Mouse (Mus musculus): ENCODE results near the gene Mybl2.

Mybl2 gene

DNA sequence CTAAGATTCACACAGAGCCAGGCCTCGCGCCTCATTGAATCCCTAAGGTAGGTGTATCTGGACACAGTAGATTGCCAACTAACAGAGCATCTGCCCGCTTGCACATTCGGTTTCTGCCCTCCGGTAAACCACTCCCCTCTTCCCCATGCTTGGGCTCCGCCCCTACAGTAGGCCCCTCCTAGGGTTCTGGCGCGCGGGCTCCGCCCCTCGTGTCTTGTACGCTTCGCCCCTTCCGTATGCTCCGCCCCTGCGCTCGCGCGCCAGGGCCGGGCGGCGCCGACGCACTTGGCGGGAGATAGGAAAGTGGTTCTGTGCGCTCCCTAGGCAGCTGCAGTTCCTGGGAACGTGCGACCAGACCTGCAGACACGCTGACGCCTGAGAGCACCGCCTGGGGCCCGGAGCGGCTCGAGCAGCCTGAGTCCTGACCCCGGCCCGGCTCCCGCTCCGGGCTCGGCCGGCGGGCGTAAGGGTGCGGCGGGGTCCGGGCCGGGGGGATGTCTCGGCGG lies at the start of gene Mybl2:
TSS of gene Mybl2 (plus strand) at position 353 of the 506 bp plus-strand sequence.
- CTCF ChIA-PET = no interaction called here

DNA sequence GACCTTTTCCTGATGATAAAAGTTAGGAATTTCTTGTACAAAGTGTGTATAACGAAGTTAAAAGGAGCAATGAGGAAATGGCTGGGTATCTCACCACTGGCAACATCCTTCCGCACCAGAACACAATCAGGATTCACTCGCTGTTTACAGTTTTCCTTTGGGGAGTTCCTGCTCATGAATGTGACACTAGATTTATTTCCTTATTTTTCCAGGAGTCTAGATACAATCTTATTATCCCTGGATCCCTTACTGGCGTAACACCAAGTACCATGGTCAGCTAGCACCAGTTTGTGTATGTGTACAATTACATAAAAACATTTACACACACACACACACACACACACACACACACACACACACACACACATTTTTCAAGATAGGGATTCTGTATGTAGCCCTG lies 47.2 kb upstream of the Mybl2 start:
- CTCF ChIA-PET = no interaction called here

DNA sequence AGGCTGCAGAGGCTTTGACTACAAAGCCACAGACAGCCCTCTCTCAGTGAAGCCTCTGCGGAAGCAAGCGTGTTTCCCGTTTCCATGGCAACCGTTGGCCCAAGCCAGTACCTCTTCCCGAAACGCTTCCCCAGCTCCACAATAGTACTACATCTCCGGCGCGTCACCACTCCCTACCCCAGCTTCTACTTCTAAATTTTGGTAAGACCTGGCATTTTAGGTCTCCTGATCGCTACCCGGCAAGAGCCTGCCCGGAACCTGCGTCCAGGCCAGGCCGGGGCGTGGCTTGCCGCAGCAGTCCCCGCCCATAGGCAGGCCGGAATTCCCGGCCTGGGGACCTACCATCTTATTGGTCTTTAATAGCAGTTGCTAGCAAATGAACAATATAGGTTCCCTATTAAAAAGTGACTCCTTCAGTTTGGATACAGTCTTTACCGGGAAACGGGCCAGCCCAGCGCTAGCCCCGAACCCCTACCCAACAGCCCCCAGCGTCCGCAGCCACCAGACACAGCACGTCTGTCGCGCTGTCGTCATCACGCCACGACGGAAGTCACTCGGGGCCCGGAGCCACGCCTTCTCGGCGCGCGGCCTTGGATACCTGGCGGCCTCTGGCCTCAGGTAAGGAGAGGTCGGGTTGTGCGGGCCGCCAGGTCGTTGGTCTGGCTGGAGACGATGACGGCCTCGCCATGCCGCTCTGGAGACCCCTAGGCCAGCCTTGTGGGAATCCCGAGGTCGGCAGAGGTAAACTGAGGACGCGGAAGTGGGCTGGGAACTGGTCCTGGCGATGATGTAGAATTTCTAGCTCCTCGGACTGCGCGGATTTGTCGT lies 37.4 kb upstream of the Mybl2 start, which contains the start of gene Ift52:
TSS of gene Ift52 (plus strand) at position 439 of the 828 bp plus-strand sequence.
- CTCF ChIA-PET = no interaction called here

DNA sequence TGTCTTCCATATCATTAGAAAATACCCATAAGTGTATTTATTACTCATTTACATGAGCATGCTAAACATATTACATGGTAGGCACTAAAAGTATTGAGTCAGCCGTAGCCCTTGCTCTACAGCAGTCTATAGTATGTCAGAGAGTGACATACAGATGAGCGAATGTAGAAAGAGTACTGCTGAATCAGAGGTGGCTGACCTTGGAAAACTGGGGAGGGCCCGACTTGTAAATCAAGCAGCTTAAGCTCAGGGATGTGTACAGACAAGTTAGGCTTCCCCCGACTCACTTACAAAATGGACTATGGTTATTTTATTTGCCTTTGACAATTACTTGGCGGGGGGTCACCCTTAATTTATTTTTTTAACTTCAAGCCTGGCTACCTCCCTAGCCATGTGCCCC lies 23.2 kb upstream of the Mybl2 start:
- CTCF ChIA-PET = no interaction called here

DNA sequence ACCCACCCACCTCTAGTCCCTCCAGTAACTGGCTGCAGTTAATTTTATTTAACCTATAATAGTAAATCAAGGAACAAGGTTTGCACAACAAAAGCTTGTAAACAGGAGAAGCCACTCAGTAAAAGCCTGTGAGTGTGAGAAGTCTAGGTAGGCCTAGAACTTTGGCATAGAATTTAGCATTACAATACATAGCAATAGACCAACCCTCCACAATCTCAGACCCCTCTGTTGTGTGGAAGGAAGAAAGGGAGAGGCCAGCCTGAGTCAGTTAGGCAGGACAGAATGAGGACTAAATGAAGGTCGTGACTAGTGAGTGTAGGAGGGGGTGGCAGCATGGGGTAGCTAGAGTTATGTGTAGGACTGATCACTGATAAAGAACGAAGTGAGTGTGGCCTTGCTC lies 22.7 kb upstream of the Mybl2 start:
- CTCF ChIA-PET = no interaction called here

DNA sequence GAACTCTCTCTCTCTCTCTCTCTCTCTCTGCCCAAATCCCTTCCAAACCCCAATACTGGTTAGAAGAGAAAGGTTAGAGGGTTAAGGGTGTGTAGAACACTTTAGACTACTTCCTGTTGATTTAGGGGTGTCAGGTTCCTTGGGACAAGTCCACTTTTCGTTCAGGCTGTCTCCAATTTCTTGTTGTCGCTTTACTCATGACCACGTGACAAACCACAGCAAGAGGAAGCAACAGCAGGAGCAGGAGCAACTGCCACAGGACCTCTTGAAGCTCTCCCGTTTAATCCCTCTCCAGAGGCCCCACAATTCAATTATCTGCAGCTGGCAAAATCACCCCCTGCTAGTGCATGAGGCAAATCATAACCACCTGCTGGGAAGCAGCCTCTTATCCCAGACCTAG lies 21.9 kb upstream of the Mybl2 start:
- CTCF ChIA-PET = no interaction called here

DNA sequence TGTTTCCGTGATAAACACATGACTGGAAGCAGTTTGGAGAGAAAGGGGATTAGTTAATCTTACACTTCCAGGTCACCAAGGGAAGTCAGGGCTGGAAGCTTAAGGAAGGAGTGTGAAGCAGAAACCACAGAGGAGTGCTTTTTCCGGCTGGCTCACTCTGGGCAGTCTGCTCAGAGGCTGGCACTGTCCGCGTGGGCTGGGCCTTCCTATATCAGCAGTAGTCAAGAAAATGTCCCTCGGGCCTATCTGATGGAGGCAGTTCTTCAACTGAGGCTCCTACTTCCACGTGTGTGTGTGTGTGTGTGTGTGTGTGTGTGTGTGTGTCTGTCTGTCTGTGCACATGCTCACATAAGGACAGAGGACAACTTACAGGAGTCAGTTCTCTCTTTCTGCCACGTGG lies 14.5 kb upstream of the Mybl2 start:
- CTCF ChIA-PET = no interaction called here

DNA sequence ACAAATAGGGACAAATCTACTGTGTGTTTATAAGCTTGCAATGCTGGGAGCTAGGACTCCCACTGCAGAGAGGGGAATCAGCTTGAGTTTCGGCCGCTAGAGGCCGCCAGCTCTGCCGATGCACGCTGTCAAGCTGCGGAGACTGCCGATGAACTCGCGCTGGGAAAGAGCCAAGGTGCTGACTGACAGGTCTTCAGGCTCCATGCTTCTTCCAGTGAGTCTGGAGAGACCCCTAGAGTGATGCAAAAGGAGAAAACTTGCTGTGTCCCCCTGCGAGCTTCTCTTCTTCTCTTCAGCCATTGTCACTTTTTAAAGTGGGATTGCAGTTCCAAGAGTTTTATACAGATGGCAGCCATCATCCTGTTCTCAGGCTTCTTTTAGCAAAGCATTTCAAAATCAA lies 6.4 kb upstream of the Mybl2 start:
- CTCF ChIA-PET = no interaction called here

DNA sequence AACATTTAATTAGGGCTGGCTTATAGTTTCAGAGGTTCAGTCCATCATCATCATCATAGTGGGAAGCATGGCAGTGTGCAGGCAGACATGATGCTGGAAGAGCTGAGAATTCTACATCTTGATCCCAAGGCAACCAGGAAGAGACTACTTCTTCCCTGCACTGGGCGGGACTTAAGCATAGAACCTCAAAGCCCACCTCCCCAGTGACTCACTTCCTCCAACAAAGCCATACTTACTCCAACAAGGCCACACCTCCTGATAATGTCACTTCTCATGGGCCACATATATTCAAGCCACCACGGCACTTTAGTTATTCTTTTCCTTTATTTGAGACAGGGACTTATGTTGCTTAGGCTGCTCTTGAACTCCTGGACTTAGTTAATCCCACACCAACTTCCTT lies 5.4 kb upstream of the Mybl2 start:
- CTCF ChIA-PET = no interaction called here

DNA sequence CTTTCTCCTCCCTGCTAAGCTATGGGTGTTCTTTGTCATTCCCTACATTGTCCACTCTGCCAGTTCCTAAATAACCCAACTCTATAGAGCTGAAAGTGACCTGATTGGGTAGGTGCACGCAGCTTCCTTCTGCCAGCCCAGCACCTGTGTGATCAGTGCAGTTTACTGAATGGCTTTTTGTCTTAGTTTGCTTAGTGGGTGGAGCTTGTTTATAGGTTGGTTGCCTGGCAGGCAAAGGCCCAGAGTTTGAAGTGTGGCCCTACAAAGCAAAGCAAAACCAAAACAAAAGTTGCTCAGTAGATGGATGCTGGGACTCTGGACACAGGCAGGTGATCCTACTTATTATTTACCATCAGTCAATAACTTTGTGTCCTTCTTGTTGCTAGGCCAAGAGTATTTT lies 2.8 kb upstream of the Mybl2 start:
- CTCF ChIA-PET = no interaction called here

DNA sequence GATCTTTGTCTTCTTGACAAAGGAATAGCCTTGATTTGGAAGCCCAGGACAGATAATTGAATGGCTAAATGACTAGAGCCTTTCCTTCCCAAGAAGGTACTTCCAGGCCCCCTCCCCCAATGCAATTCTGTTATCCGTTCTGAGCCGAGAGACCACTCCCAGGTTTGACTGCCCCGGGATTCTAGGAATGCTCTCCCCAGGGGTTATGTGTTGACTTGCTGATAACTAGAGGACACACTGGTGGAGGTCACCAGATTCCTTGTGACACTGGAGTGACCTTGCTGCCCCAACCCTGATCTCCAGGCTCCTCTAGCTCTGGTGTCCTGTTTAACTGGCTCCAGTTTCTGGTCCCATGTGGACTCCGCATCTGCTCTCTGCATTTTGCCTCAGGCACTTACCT lies 2.4 kb upstream of the Mybl2 start:
- CTCF ChIA-PET = no interaction called here

DNA sequence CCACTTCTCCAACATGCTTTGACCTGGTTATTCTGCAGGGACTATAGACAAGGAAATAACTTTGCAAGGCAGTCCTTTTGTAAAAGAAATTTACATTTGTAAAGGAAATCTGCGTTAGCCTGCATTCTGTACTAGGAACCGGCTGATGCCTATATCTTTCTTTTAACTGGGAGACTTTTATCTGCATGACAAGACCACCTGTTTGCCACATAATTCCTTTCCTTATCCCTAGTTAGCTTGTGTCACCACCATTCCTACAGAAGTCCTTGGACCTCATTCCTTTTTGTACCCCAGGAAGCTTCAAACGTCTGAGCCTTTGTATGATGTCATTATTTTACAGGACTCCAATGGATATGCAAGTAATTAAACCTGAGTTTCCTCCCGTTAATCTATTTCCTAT lies 1.7 kb upstream of the Mybl2 start:
- CTCF ChIA-PET = no interaction called here

DNA sequence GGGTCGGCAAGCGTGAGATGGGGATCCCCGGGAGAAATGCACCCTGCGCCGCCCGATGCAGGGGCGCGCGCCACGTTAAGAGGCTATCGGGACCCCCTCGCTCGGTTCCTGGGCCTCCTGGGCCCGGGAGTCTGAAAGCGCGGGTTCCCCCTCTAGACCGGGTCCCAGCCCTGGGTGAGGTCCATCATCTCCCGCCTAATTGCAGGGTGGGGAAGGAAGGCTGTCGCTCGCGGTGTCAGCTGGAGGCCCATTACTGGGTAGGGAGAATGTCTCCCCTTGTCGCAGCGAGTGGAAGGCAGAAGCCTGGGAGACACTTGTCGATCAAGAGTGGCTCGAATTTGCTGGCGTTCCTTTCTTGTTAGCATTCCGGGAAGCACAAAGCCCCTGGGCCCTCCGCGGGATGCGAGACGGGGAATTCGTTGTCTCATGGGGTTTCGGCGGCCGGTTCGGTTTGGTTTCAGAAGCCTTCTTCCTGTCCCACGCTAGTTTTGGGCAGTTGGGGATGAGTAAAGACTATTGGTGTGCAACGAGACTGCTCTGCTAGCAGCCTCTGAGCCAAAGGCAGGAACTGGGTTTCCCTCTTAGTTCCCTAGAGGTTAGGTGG lies 506 bp downstream of the Mybl2 start:
- CTCF ChIA-PET = no interaction called here

DNA sequence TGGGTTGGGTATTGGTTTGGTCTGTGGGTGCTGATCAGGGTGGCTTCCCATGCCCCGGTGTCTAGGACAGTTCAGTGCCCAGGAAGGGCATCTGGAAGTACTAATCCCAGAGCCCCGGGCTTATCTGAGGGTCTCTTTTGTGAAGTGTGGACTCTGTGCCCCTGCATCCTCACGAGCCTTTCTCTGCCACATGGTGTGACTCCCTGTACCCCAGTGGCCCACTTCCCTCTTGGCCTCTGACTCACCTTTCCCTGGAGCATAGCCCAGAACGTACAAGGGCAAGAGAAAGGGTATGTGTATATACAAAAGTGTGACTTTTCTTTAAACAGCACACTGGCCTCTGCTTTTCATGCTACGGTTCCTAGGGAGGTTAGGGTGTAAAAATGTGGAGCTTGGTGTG lies 1.2 kb downstream of the Mybl2 start:
- CTCF ChIA-PET = no interaction called here

DNA sequence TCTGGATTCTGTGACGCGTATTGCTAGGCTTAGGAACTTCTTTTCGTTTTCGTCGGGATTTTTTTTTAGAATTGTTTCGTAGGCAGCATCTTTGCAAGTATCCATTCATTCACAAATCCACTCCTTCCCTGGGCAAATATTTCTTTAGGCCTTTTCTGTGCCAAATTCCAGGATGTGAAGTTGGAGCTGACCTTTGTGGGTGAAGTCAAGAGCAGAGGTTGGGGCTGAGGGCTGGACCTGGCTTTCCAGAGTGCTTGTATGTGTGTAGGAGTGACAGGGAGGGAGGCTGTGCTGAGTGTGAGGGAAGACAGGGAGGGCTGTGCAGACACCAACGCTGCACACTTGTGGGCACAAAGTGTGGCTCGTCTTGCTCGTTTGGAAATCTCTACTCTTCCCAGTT lies 2.1 kb downstream of the Mybl2 start:
- CTCF ChIA-PET = interaction anchor here (0.7 kb wide), 1 partner anchor 364 kb away, joined by 4 read pairs; no protein-coding TSS in a partner anchor

DNA sequence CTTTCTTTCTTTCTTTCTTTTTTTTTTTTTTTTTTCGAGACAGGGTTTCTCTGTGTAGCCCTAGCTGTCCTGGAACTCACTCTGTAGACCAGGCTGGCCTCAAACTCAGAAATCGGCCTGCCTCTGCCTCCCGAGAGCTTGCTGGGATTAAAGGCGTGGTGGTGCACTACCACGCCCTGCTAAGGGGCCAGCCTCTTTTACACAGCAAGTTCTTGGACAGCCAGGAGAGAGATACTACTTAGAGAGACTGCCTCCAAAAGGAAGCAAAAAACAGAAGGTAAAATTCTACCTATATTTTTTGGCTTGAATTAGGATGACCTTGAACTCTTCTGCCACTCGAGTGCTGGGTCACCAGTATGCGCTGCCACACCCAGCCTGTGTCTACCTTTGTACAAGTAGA lies 4.5 kb downstream of the Mybl2 start:
- CTCF ChIA-PET = interaction anchor here (0.6 kb wide), 1 partner anchor 88 kb away, joined by 3 read pairs; no protein-coding TSS in a partner anchor

DNA sequence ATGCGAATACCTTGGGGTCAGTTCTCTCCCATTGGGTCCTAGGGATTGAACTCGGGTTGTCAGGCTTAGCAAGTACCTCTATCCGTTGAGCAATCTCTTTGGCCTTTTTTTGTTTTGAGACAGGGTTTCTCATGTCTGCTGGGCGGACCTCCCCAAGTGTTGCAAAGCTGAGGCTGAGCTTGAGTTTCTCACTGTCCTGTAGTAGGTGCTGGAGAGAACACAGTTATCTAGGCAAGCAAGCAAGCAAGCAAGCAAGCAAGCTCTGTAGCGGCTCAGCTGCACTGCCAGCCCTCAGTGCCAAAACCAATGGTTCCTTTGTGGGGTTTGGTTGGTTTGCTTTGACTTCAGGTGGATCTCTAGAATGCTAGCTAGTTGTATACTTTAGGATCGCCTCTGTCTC lies 6.1 kb downstream of the Mybl2 start:
- CTCF ChIA-PET = no interaction called here

DNA sequence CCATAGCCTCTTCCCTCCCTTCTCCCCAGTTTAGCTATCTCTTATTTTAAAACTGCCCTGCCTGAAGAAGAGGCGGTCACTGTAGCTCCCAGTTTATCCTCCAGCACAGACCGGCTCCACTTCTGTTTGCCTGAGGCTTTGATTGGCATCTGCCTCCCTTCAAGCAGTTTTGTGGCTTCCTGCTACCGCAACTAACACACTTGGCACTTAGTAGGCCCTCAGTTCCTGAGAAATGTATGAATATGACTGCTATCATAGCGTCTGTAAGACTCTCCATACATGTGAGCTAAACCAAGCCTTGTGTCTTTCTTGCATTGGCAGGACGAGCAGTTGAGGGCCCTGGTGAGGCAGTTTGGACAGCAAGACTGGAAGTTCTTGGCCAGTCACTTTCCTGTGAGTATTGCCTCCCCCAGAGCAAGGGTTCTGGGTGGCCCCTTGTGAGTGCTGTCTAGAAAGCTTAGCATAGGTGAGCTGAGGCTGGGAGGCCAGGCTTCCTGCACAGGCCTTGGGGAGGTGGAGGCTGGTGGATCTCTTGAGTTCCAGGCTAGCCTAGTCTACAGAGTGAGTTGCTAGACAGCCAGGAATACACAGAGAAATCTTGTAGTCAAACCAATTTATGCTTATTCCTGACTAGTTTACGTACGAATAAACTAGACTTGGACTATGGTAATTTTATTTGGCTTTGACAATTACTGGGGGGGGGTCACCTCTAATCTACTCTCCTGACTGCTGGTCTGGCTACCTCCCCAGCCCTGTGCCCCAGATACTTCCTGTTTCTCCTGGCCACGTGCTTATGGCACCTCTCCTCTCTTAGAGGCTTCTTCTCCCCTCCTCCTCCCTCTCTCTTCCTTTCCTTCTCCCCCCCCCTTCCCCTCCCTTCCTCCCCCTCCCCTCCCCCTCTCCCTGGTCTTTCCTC lies 7.0 kb downstream of the Mybl2 start:
- CTCF ChIA-PET = no interaction called here

DNA sequence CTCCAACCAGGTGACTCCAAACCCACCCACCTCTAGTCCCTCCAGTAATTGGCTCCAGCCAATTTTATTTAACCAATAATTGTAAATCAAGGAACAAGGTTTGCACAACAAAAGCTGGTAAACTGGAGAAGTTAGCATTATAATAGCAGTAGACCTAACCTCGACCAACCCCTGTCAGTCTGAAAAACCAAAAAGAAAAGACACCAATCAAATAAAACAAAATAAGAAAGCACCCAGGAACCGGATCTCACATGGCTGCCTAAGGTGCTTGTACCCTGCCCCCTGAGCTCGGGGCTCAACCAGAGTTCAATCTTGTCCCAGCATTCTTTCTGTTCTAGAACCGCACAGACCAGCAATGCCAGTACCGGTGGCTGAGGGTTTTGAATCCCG lies 7.6 kb downstream of the Mybl2 start:
- CTCF ChIA-PET = no interaction called here

DNA sequence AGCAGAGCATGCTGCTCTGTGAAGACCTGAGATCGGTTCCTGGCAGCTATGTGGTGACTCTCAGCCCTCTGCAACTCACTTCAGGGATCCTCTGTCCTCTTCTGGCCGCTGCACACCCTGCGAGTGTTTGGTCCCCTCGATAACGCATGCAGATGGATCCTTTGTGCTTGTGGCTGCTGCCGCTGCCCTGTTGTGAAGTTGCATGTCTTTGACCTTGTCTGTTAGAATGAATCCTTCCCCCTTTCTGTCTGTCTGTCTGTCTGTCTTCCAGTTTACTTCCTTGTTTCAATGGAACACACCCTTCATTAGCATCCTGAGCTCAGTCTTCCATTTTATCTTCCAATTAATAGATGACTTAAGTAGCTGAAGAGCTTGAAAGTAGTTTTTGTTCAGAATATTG lies 11.8 kb downstream of the Mybl2 start:
- CTCF ChIA-PET = no interaction called here

DNA sequence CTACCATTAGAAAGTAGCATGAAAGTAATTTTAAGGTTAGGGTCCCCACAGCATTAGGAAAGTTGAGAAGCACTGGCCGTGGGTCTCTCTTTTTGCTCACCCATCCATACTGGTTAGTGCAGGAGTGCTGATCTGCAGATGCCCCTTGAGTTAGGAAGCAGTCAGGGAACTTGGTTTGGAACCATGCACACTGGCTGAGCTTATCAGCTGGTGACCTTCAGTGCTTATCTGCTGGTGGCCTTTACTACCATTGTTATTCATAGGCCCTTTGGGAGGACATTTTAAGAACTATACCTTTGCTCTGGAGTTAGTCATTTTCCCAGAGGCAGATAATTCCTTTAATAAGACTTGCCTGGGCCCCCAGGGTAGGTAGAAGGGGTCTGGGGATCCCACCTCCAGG lies 12.7 kb downstream of the Mybl2 start:
- CTCF ChIA-PET = no interaction called here

DNA sequence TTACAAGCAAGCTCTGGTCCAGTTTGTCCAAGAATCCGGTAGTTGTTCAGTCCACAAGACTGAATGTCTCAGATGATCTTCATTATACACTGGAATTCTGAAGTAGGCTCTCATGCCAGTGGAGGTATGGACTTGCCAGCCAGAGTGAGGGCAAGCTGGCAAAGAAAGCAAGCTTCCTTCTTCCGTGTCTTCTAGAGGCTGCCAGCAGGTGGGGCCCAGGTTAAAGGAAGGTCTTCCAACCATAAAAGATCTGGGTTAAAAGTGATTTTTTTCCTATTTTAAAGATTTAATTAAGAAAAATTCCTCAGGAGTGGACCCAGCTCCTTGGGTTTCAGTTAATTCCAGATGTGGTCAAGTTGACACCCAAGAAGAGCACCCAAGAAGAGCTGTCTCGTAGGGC lies 15.7 kb downstream of the Mybl2 start:
- CTCF ChIA-PET = no interaction called here

DNA sequence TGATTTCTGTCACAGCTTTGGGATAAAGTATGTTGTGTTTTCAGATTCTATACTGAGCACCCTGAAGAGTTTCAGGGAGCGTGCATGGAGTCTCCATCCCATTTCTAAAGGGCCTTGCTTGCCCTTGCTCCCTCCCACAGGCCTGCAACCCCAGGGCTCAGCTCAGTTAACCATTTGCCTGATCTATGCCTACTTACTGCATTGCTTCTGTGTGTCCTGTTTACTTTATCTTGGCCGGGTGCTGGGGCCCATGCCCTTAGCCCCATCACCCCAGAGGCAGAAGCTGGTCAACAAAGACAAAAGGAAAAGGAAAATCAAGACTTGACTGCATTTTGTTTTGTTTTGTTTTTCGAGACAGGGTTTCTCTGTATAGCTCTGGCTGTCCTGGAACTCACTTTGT lies 17.1 kb downstream of the Mybl2 start:
- CTCF ChIA-PET = no interaction called here

Data from spleen, embryonic (tissue).